Mouse (Mus musculus): ENCODE results near the gene Gm20929. TPM values are rescaled to one million over a fixed set of nuclear protein-coding genes. Genes with fewer than 3 reads are reported as not detected.
"Not testable (repeated sequence)": the region's sequence is repeated elsewhere in the genome, so short reads cannot be mapped to it uniquely, and the experiment has no call there.

The Gm20929 gene
- not detected for total RNA-seq (2021)

- not testable (repeated sequence) for DNase-seq
These were observed at the start of gene Gm20929 for GRCm38 (mm10) chrY:53843649-53844048. Gene Gm20929 (plus strand): TSS chrY:53843949.

All from layer of hippocampus, postnatal 36 days (tissue).